8 mouse cellular contexts compared by ENCODE assay signal in the genomic region with DNA sequence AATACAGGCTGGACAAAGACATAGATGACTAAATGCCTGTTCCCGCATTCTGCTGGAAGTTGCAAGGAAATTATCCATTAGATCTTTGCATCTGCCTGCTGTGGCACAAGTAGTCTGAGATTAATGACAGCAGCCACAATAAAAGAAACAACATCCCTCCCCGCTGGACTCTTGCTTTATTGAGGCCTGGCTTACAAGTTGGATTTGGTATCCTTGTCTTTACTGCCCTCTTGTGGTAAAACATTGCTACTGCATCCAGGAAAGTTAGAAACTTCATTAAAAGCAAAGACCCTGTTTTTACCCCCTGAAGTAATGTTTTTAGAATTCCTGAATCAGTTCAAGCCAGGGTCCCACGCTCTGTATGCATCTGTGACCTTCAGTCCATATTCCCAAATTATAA. TPM values are rescaled to one million over a fixed set of nuclear protein-coding genes. Genes with fewer than 3 reads are reported as not detected.
DNase-seq lines count a peak whose midpoint lies in the region; ATAC-seq and TF ChIP-seq lines count a peak whose summit lies in the region.

No protein-coding gene starts in this region.

- no peaks in the 10 kb centered on the region; the same call in 1 of the 2 replicates for H3K4me1 ChIP-seq in liver, postnatal 0 days (ENCODE audit: insufficient read depth)
- H3K4me1 ChIP-seq in liver, embryonic 11.5 days (replicated peaks; ENCODE audit: control insufficient read depth, insufficient read depth, low read length): no peaks in the 10 kb centered on the region

- H3K27ac ChIP-seq in liver, postnatal 0 days (ENCODE audit: low read depth): no peak overlapping the region
- no peak overlapping the region for H3K27ac ChIP-seq in liver, embryonic 11.5 days (ENCODE audit: low read depth, low read length)

- no peak for TF ChIP-seq EP300 in liver, postnatal 0 days (IDR thresholded peaks at IDR 0.05; ENCODE audit: low read depth)

- 36% methylated on average over 3 of the region's 3 CpGs for WGBS in liver, postnatal 0 days (ENCODE audit: insufficient replicate concordance)
- WGBS in liver, embryonic 11.5 days: 35% methylated on average over 3 of the region's 3 CpGs

- H3K4me3 ChIP-seq in liver, postnatal 0 days (ENCODE audit: low read depth, low read length): no peak overlapping the region
- no peak overlapping the region for H3K4me3 ChIP-seq in liver, embryonic 11.5 days (ENCODE audit: low read depth, low read length)

- no peaks in the 10 kb centered on the region for H3K9me3 ChIP-seq in liver, postnatal 0 days (ENCODE audit: low read length)
- no peaks in the 10 kb centered on the region for H3K9me3 ChIP-seq in liver, embryonic 11.5 days (ENCODE audit: control insufficient read depth, low read length)

- peak; percentile 4 to 73 for DNase-seq in frontal cortex, adult 2 months (ENCODE audit: extremely low spot score in 1 of 2, low spot score in 1 of 2)
- no peak for DNase-seq in frontal cortex, postnatal 14 days (ENCODE audit: low spot score in 2 of 2)
- DNase-seq in liver, postnatal 0 days: no peak
- no peak for DNase-seq in liver, embryonic 11.5 days (ENCODE audit: low spot score)
- DNase-seq in ZHBTc4 (ENCODE audit: low read depth, low spot score): peak; percentile 64
- peak; percentile 37 for DNase-seq in layer of hippocampus, adult 9-10 months (ENCODE audit: low spot score)
- no peak for DNase-seq in T-cell, adult 2 months (ENCODE audit: low spot score)
- no peak for DNase-seq in urinary bladder, postnatal 14 days (ENCODE audit: low spot score)

- no peak overlapping the region for H3K4me2 ChIP-seq in liver, postnatal 0 days (ENCODE audit: low read depth, low read length)
- no peak overlapping the region for H3K4me2 ChIP-seq in liver, embryonic 11.5 days

- H3K27me3 ChIP-seq in liver, postnatal 0 days (ENCODE audit: insufficient read depth, low read length): no peaks in the 10 kb centered on the region
- H3K27me3 ChIP-seq in liver, embryonic 11.5 days (replicated peaks; ENCODE audit: control insufficient read depth, insufficient read depth, low read length): no peaks in the 10 kb centered on the region

- peak; percentile 90 for TF ChIP-seq CTCF in liver, postnatal 0 days (IDR thresholded peaks at IDR 0.05; ENCODE audit: low read depth)

- H3K9ac ChIP-seq in liver, postnatal 0 days (replicated peaks): no peak overlapping the region
- H3K9ac ChIP-seq in liver, embryonic 11.5 days (ENCODE audit: low read depth, low read length): no peak overlapping the region

- ATAC-seq in liver, postnatal 0 days: no peak
- ATAC-seq in liver, embryonic 11.5 days (replicated peaks; ENCODE audit: low FRiP score): no peak

- H3K36me3 ChIP-seq in liver, postnatal 0 days (replicated peaks; ENCODE audit: insufficient read depth, low read length): no peaks in the 10 kb centered on the region
- H3K36me3 ChIP-seq in liver, embryonic 11.5 days (ENCODE audit: control insufficient read depth, insufficient read depth, low read length): no peaks in the 10 kb centered on the region

RNA-seq across cellular contexts. Expression of a gene that starts 31.4 kb away (rescaled TPM):
- polyA plus RNA-seq in frontal cortex, adult 2 months (2012; rRNA removed): not detected in 2 replicates
- 48.4 and 49.3 TPM in 2 replicates for polyA plus RNA-seq in liver, postnatal 0 days (2015; fragmentation: Nextera tagmentation; extraction: Ambion mirVana)
- polyA plus RNA-seq in liver, embryonic 11.5 days (2014; fragmentation: Nextera tagmentation; extraction: Ambion mirVana): 56.3 and 65.6 TPM in 2 replicates

Comparison
In these comparisons a context has a peak if more than half of its experiments do, and no peak if none do; other contexts are left out.
1. DNase-seq: peak in frontal cortex, adult 2 months (2 of 2), ZHBTc4 (single experiment) and layer of hippocampus, adult 9-10 months (single experiment); none in frontal cortex, postnatal 14 days (0 of 2), liver, postnatal 0 days (single experiment), liver, embryonic 11.5 days (single experiment), T-cell, adult 2 months (single experiment) and urinary bladder, postnatal 14 days (single experiment).
2. RNA of a gene that starts 31.4 kb away (polyA plus RNA-seq): 56.3 to 65.6 TPM in liver, embryonic 11.5 days and 48.4 to 49.3 TPM in liver, postnatal 0 days; not detected in frontal cortex, adult 2 months; every median in the first group is over 10 times any median in the second.